Mouse (Mus musculus) midbrain, embryonic 14.5 days (tissue): ENCODE data around the gene Limk2. TPM values are rescaled to one million over a fixed set of nuclear protein-coding genes. Genes with fewer than 3 reads are reported as not detected.

ENCODE experiments used
- ATAC-seq: fragments of 200-750 bp; cut with Nextera tagmentation; 2 replicates; pipeline ENCODE4 v1.8.0; 2017; ENCODE audit warnings: moderate number of reproducible peaks, moderate library complexity; ENCODE audit not compliant: low FRiP score, low TSS enrichment
- DNase-seq: peaks from one replicate; pipeline ENCODE4 v3.0.0-alpha.2; 2015
- H3K27ac ChIP-seq: fragments of 300-500 bp; sonication (generic); replicated peaks from 2 replicates; pipeline ENCODE4 v1.5.1; 2014; ENCODE audit warnings: mild to moderate bottlenecking, low read depth, low read length, moderate library complexity
- H3K27me3 ChIP-seq: fragments of 300-500 bp; sonication (generic); 2 replicates; pipeline ENCODE4 v1.6.1; 2014; ENCODE audit warnings: low read length, control low read depth, mixed read lengths; ENCODE audit not compliant: control insufficient read depth, insufficient read depth
- H3K36me3 ChIP-seq: fragments of 300-500 bp; sonication (generic); 2 replicates; pipeline ENCODE4 v1.6.1; 2014; ENCODE audit warnings: low read length, control low read depth; ENCODE audit not compliant: control insufficient read depth, insufficient read depth
- H3K4me1 ChIP-seq: fragments of 300-500 bp; sonication (generic); 2 replicates; pipeline ENCODE4 v1.6.1; 2014; ENCODE audit warnings: mild to moderate bottlenecking, antibody characterized with exemption, low read length, control low read depth; ENCODE audit not compliant: control insufficient read depth, insufficient read depth
- H3K4me2 ChIP-seq: fragments of 300-500 bp; sonication (generic); 2 replicates; pipeline ENCODE4 v1.6.1; 2014; ENCODE audit warnings: mild to moderate bottlenecking, low read length, moderate library complexity
- H3K4me3 ChIP-seq: fragments of 300-500 bp; sonication (generic); replicated peaks from 2 replicates; pipeline ENCODE4 v1.5.1; 2014; ENCODE audit warnings: low read depth, low read length
- H3K9ac ChIP-seq: fragments of 300-500 bp; sonication (generic); replicated peaks from 2 replicates; pipeline ENCODE4 v1.6.1; 2014; ENCODE audit warnings: mild to moderate bottlenecking, low read length, moderate library complexity
- H3K9me3 ChIP-seq: fragments of 300-500 bp; sonication (generic); 2 replicates; pipeline ENCODE4 v1.6.1; 2016; ENCODE audit warnings: low read length, control low read depth, mixed read lengths; ENCODE audit not compliant: control insufficient read depth
- WGBS: fragments of 180-500 bp; shearing (Covaris S2); extraction: QIAGEN DNeasy Blood & Tissue Kit; methylation state at CpG from one replicate; pipeline ENCODE4 v1.1.7; 2014; 5-methylcytosine and 5-hydroxymethylcytosine counted together
- polyA plus RNA-seq: library from polyadenylated mRNA; unstranded; fragments of >200 nt; fragmentation: Nextera tagmentation; extraction: Ambion mirVana; gene quantifications from 2 replicates; pipeline ENCODE4 v1.2.1, GENCODE M21; 2014

Gene Limk2
- polyA plus RNA-seq, 1 experiment from 2014 or later = 155 TPM

DNA sequence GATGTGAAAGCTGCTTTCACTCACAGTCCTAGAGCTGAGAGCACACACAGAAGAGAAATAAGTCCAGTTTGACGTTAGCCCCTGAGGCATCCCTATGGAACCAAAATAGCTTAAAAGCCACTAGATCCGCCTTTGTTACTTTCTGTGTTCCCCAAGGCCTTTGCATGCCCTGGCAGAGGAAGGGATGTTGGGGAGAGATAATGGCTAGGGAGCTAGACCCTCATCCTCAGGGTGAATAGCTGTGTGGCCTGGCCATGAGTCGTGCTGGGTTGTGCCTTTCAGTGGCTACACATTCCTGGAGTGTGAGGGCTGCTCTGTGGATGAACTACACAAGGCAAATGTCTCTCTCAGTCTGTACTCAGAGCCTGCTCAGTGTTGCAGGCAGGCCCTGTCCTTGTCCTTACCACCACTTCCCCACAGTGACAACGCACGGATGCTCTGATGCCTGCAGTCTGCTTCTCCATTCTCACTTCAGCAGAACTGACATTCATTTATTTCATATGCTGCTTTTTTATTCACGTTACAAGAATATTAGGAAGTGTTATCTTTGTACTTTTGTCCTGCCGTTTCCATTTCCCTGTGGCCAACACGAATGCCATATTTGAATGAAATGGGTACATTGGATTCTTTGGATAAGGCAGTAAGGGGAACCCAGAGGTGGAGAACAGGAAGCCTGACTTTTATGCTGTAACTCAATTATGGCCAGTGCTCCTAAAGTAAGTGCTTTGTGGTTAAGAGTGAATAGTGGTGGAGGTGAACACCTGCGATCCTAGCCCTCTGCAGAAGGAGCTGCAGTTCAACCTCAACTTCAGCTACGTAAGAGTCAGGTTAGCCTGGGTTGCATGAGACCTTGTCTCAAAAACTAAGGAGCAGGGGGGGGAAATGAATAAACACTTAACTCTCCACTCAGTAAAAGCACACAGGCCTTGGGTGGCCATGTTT is 110.8 kb downstream of the Limk2 start:
- ATAC-seq (no peak), DNase-seq (no peak)
- 85% methylated on average over 10 of the region's 10 CpGs for WGBS
- Histone ChIP-seq H3K36me3 (peaks cover 96% of the 10 kb centered on the region), H3K9me3 (no peaks in the 10 kb centered on the region), H3K4me2 (no peak overlapping the region), H3K4me1 (peaks cover 33% of the 10 kb centered on the region), H3K27ac (no peak overlapping the region), H3K27me3 (no peaks in the 10 kb centered on the region), H3K4me3 (no peak overlapping the region), H3K9ac (no peak overlapping the region)

GRCm38 (mm10) chr11:3296056-3296455 is 112.9 kb downstream of the Limk2 start:
- Histone ChIP-seq H3K36me3 (peaks cover 82% of the 10 kb centered on the region), H3K27me3 (no peaks in the 10 kb centered on the region), H3K4me2 (peak overlapping the region; percentile 32; the same call in 1 of the 2 replicates), H3K9ac (0 out of 2 replicates have a peak overlapping the region, but pooled peaks have one; percentile 36), H3K4me3 (0 out of 2 replicates have a peak overlapping the region, but pooled peaks have one; percentile 4), H3K9me3 (no peaks in the 10 kb centered on the region), H3K4me1 (peaks cover 36% of the 10 kb centered on the region), H3K27ac (no peak overlapping the region)
- 62% methylated on average over 5 of the region's 5 CpGs for WGBS
- no peak for DNase-seq
- ATAC-seq = no peak

GRCm38 (mm10) chr11:3294641-3295040 is 114.3 kb downstream of the Limk2 start:
- Histone ChIP-seq H3K4me2 (peak overlapping the region; percentile 100), H3K9me3 (no peaks in the 10 kb centered on the region), H3K4me1 (peaks cover 36% of the 10 kb centered on the region), H3K4me3 (peak overlapping the region; percentile 88), H3K36me3 (peaks cover 68% of the 10 kb centered on the region), H3K27me3 (no peaks in the 10 kb centered on the region), H3K9ac (peak overlapping the region; percentile 95; the same call in 1 of the 2 replicates), H3K27ac (no peak overlapping the region)
- ATAC-seq (no peak), DNase-seq (no peak)
- WGBS = 89% methylated on average over 2 of the region's 2 CpGs

Other genes starting within 250 kb of the Limk2 start
- 11.2 and 13.2 TPM in 2 replicates for gene Sfi1, start 215.7 kb downstream of the Limk2 start, polyA plus RNA-seq
- 44.6 and 55.3 TPM in 2 replicates for gene Eif4enif1, start 206.8 kb downstream of the Limk2 start, polyA plus RNA-seq
- 214 and 242 TPM in 2 replicates for gene Drg1, start 142.8 kb downstream of the Limk2 start, polyA plus RNA-seq
- 61.9 and 78.7 TPM in 2 replicates for gene Patz1, start 120.3 kb downstream of the Limk2 start, polyA plus RNA-seq
- gene Pik3ip1, start 78.8 kb downstream of the Limk2 start, polyA plus RNA-seq = 20.2 and 21.2 TPM in 2 replicates
- gene Rnf185, start 43.2 kb upstream of the Limk2 start, polyA plus RNA-seq = 40.3 and 55.3 TPM in 2 replicates
- 0.59 and 0.72 TPM in 2 replicates for gene Pla2g3, start 79.1 kb upstream of the Limk2 start, polyA plus RNA-seq
- 3.2 and 4.7 TPM in 2 replicates for gene Inpp5j, start 95.6 kb upstream of the Limk2 start, polyA plus RNA-seq
- gene Selenom, start 105.5 kb upstream of the Limk2 start, polyA plus RNA-seq = 48.5 and 76.5 TPM in 2 replicates
- gene Smtn, start 131.4 kb upstream of the Limk2 start, polyA plus RNA-seq = 7.2 and 12.8 TPM in 2 replicates
- 32.1 and 32.2 TPM in 2 replicates for gene Morc2a, start 240.0 kb upstream of the Limk2 start, polyA plus RNA-seq